Mouse (Mus musculus) urinary bladder, postnatal 10 days (tissue): ENCODE data around the gene Mymk.

Experiments used
- DNase-seq: peaks from one replicate; pipeline ENCODE4 v3.0.0; 2022; ENCODE audit warnings: low spot score

Gene Mymk

GRCm38 (mm10) chr2:27071978-27072377, at the start of gene Mymk:
Gene Mymk, minus strand, starts transcription at chr2:27072179.
- DNase-seq, result no peak

GRCm38 (mm10) chr2:27120241-27120641, 48.3 kb upstream of the Mymk start:
- peak; percentile 26 for DNase-seq

GRCm38 (mm10) chr2:27119766-27120165, 47.8 kb upstream of the Mymk start:
- DNase-seq, result no peak

GRCm38 (mm10) chr2:27118452-27118851, 46.5 kb upstream of the Mymk start:
- no peak for DNase-seq

GRCm38 (mm10) chr2:27114169-27114568, 42.2 kb upstream of the Mymk start:
- no peak for DNase-seq

- DNase-seq, result no peak
Observed at GRCm38 (mm10) chr2:27112585-27112984, 40.6 kb upstream of the Mymk start.

GRCm38 (mm10) chr2:27109052-27109451, 37.1 kb upstream of the Mymk start:
- DNase-seq, result no peak

- DNase-seq, result no peak
Observed at GRCm38 (mm10) chr2:27108144-27108543, 36.2 kb upstream of the Mymk start.

GRCm38 (mm10) chr2:27106816-27107215, 34.8 kb upstream of the Mymk start:
- no peak for DNase-seq

GRCm38 (mm10) chr2:27103554-27103953, 31.6 kb upstream of the Mymk start:
- no peak for DNase-seq

- DNase-seq, result no peak
Observed at GRCm38 (mm10) chr2:27097776-27098175, 25.8 kb upstream of the Mymk start.

- no peak for DNase-seq
Observed at GRCm38 (mm10) chr2:27097241-27097656, 25.3 kb upstream of the Mymk start.

GRCm38 (mm10) chr2:27096341-27096981, 24.5 kb upstream of the Mymk start:
- DNase-seq, result no peak

- no peak for DNase-seq
Observed at GRCm38 (mm10) chr2:27095178-27095577, 23.2 kb upstream of the Mymk start.

- DNase-seq, result no peak
Observed at GRCm38 (mm10) chr2:27089238-27089637, 17.3 kb upstream of the Mymk start.

GRCm38 (mm10) chr2:27088700-27089099, 16.7 kb upstream of the Mymk start:
- no peak for DNase-seq

GRCm38 (mm10) chr2:27088071-27088644, 16.2 kb upstream of the Mymk start:
- no peak for DNase-seq

GRCm38 (mm10) chr2:27087581-27087980, 15.6 kb upstream of the Mymk start:
- no peak for DNase-seq

- DNase-seq, result no peak
Observed at GRCm38 (mm10) chr2:27086483-27087010, 14.6 kb upstream of the Mymk start.

- DNase-seq, result no peak
Observed at GRCm38 (mm10) chr2:27085801-27086200, 13.8 kb upstream of the Mymk start.

- DNase-seq, result no peak
Observed at GRCm38 (mm10) chr2:27084963-27085362, 13.0 kb upstream of the Mymk start.

GRCm38 (mm10) chr2:27083761-27084475, 11.9 kb upstream of the Mymk start:
- DNase-seq, result no peak

GRCm38 (mm10) chr2:27079649-27080048, 7.7 kb upstream of the Mymk start:
- DNase-seq, result no peak
